Mouse (Mus musculus) lung, postnatal 0 days (tissue): ENCODE data around the gene Mark2. TPM values are rescaled to one million over a fixed set of nuclear protein-coding genes. Genes with fewer than 3 reads are reported as not detected.

ENCODE experiments used
- ATAC-seq: fragments of 200-750 bp; cut with Nextera tagmentation; 2 replicates; pipeline ENCODE4 v1.8.0; 2017; ENCODE audit warnings: moderate library complexity
- DNase-seq: peaks from one replicate; pipeline ENCODE4 v3.0.0-alpha.2; 2016; ENCODE audit warnings: low spot score
- H3K27ac ChIP-seq: fragments of 300-500 bp; sonication (generic); 2 replicates; pipeline ENCODE4 v1.5.1; 2014; ENCODE audit warnings: antibody characterized with exemption, mild to moderate bottlenecking, low read length, mixed read lengths
- H3K27me3 ChIP-seq: fragments of 300-500 bp; sonication (generic); replicated peaks from 2 replicates; pipeline ENCODE4 v1.6.1; 2014; ENCODE audit warnings: low read length, mixed read lengths; ENCODE audit not compliant: insufficient read depth
- H3K36me3 ChIP-seq: fragments of 300-500 bp; sonication (generic); 2 replicates; pipeline ENCODE4 v1.6.1; 2014; ENCODE audit warnings: low read length, mixed read lengths; ENCODE audit not compliant: insufficient read depth
- H3K4me1 ChIP-seq: fragments of 300-500 bp; sonication (generic); 2 replicates; pipeline ENCODE4 v1.6.1; 2014; ENCODE audit warnings: antibody characterized with exemption, low read depth, low read length, mixed read lengths; ENCODE audit not compliant: insufficient read depth
- H3K4me2 ChIP-seq: fragments of 300-500 bp; sonication (generic); replicated peaks from 2 replicates; pipeline ENCODE4 v1.6.1; 2014; ENCODE audit warnings: low read depth, mild to moderate bottlenecking, low read length, moderate library complexity, mixed read lengths
- H3K4me3 ChIP-seq: fragments of 300-500 bp; sonication (generic); 2 replicates; pipeline ENCODE4 v1.5.1; 2014; ENCODE audit warnings: low read depth, low read length
- H3K9ac ChIP-seq: fragments of 300-500 bp; sonication (generic); replicated peaks from 2 replicates; pipeline ENCODE4 v1.6.1; 2014; ENCODE audit warnings: low read depth, mild to moderate bottlenecking
- H3K9me3 ChIP-seq: fragments of 300-500 bp; sonication (generic); 2 replicates; pipeline ENCODE4 v1.6.1; 2016; ENCODE audit warnings: low read length, mixed read lengths
- CTCF ChIP-seq: IDR thresholded peaks from 2 replicates; pipeline ENCODE4 v1.5.1; 2016; ENCODE audit warnings: antibody characterized with exemption, mild to moderate bottlenecking
- EP300 ChIP-seq: IDR thresholded peaks from 2 replicates; pipeline ENCODE4 v1.6.1; 2016; ENCODE audit warnings: antibody characterized with exemption, mild to moderate bottlenecking, control low read depth
- WGBS: fragments of 180-500 bp; shearing (Covaris S2); extraction: QIAGEN DNeasy Blood & Tissue Kit; methylation state at CpG from one replicate; pipeline ENCODE4 v1.1.7; 2014; 5-methylcytosine and 5-hydroxymethylcytosine counted together
- polyA plus RNA-seq: library from polyadenylated mRNA; unstranded; fragments of >200 nt; fragmentation: Nextera tagmentation; extraction: Ambion mirVana; gene quantifications from 2 replicates; pipeline ENCODE4 v1.2.1, GENCODE M21; 2015

Gene Mark2
- polyA plus RNA-seq, 1 experiment from 2014 or later: 29.8 TPM

GRCm38 (mm10) chr19:7239574-7239973 lies 102.1 kb downstream of the Mark2 start:
- peak overlapping the region; percentile 65; the same call in 1 of the 2 replicates for H3K9ac ChIP-seq
- no peak for TF ChIP-seq CTCF
- TF ChIP-seq EP300: no peak
- no peak for DNase-seq
- no peaks in the 10 kb centered on the region for H3K9me3 ChIP-seq
- no peak overlapping the region for H3K4me3 ChIP-seq
- WGBS: 77% methylated on average over 3 of the region's 3 CpGs
- no peak overlapping the region for H3K27ac ChIP-seq
- H3K27me3 ChIP-seq: no peaks in the 10 kb centered on the region
- H3K36me3 ChIP-seq: no peaks in the 10 kb centered on the region
- H3K4me1 ChIP-seq: no peaks in the 10 kb centered on the region
- ATAC-seq: no peak
- H3K4me2 ChIP-seq: no peak overlapping the region

GRCm38 (mm10) chr19:7236742-7237141 lies 104.9 kb downstream of the Mark2 start:
- DNase-seq: no peak
- H3K27ac ChIP-seq: no peak overlapping the region
- H3K27me3 ChIP-seq: no peaks in the 10 kb centered on the region
- no peak overlapping the region for H3K4me2 ChIP-seq
- H3K4me1 ChIP-seq: no peaks in the 10 kb centered on the region
- no peak for TF ChIP-seq CTCF
- no peak for TF ChIP-seq EP300
- ATAC-seq: no peak
- 0 out of 2 replicates have a peak, but pooled peaks cover 2% of the 10 kb centered on the region for H3K36me3 ChIP-seq
- no peak overlapping the region for H3K4me3 ChIP-seq
- no peaks in the 10 kb centered on the region for H3K9me3 ChIP-seq
- H3K9ac ChIP-seq: no peak overlapping the region
- WGBS: 81% methylated on average over 4 of the region's 4 CpGs

DNA sequence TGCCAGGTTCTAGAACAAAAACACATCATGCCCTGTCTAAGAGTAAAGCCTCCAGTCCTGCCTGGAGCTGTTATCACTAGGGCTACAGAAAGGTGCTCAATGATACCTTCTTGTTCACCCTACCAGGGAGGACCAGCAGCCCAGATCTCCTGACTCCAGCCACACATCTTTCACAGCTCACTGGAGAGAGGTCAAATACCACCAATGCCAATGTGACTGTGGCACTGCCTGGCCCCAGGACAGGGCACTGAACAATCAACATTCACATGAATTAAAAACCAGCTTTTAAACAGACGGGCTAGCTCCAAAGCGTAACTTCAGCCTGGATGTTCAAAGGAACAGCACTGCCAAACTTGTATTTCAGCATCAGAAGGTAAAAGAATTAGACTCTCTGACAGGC lies 105.6 kb downstream of the Mark2 start:
- H3K27ac ChIP-seq: no peak overlapping the region
- H3K4me1 ChIP-seq: no peaks in the 10 kb centered on the region
- WGBS: 93% methylated on average over 2 of the region's 2 CpGs
- no peak overlapping the region for H3K4me3 ChIP-seq
- no peak for TF ChIP-seq CTCF
- TF ChIP-seq EP300: no peak
- no peak for ATAC-seq
- H3K9me3 ChIP-seq: no peaks in the 10 kb centered on the region
- no peaks in the 10 kb centered on the region for H3K27me3 ChIP-seq
- no peak overlapping the region for H3K4me2 ChIP-seq
- H3K36me3 ChIP-seq: peaks cover 6% of the 10 kb centered on the region; the same call in 1 of the 2 replicates
- DNase-seq: no peak
- no peak overlapping the region for H3K9ac ChIP-seq

GRCm38 (mm10) chr19:7235461-7235860 lies 106.2 kb downstream of the Mark2 start:
- TF ChIP-seq EP300: no peak
- no peak for TF ChIP-seq CTCF
- no peak overlapping the region for H3K4me2 ChIP-seq
- no peak overlapping the region for H3K27ac ChIP-seq
- H3K4me3 ChIP-seq: no peak overlapping the region
- no peaks in the 10 kb centered on the region for H3K9me3 ChIP-seq
- H3K27me3 ChIP-seq: no peaks in the 10 kb centered on the region
- no peaks in the 10 kb centered on the region for H3K4me1 ChIP-seq
- WGBS: 88% methylated on average over 9 of the region's 9 CpGs
- H3K9ac ChIP-seq: no peak overlapping the region
- DNase-seq (no peak), ATAC-seq (no peak)
- peaks cover 7% of the 10 kb centered on the region; the same call in 1 of the 2 replicates for H3K36me3 ChIP-seq

GRCm38 (mm10) chr19:7234537-7235221 lies 107.0 kb downstream of the Mark2 start:
- ATAC-seq: peak; percentile 96
- Histone ChIP-seq H3K4me2 (no peak overlapping the region), H3K9me3 (no peaks in the 10 kb centered on the region), H3K4me3 (no peak overlapping the region), H3K9ac (no peak overlapping the region), H3K27ac (no peak overlapping the region), H3K36me3 (peaks cover 12% of the 10 kb centered on the region; the same call in 1 of the 2 replicates), H3K4me1 (no peaks in the 10 kb centered on the region), H3K27me3 (no peaks in the 10 kb centered on the region)
- 48% methylated on average over 8 of the region's 8 CpGs for WGBS
- peak; percentile 92 for DNase-seq
- TF ChIP-seq EP300 (no peak), CTCF (peak; percentile 92)

- H3K36me3 ChIP-seq: peaks cover 17% of the 10 kb centered on the region; the same call in 1 of the 2 replicates
- H3K4me3 ChIP-seq: no peak overlapping the region
- H3K9me3 ChIP-seq: no peaks in the 10 kb centered on the region
- DNase-seq (peak; percentile 39), ATAC-seq (peak; percentile 40)
- no peaks in the 10 kb centered on the region for H3K27me3 ChIP-seq
- TF ChIP-seq EP300 (no peak), CTCF (no peak)
- H3K4me1 ChIP-seq: no peaks in the 10 kb centered on the region
- no peak overlapping the region for H3K27ac ChIP-seq
- H3K9ac ChIP-seq: no peak overlapping the region
- no peak overlapping the region for H3K4me2 ChIP-seq
- WGBS: 82% methylated on average over 6 of the region's 6 CpGs
Observed at GRCm38 (mm10) chr19:7226511-7226914, 115.1 kb downstream of the Mark2 start.

Other genes starting within 250 kb of the Mark2 start
- 0.17 and 0.19 TPM in 2 replicates for gene Flrt1, start 236.1 kb downstream of the Mark2 start, polyA plus RNA-seq
- gene Otub1, start 135.5 kb downstream of the Mark2 start, polyA plus RNA-seq: 107 and 119 TPM in 2 replicates
- gene Cox8a, start 124.2 kb downstream of the Mark2 start, polyA plus RNA-seq: 889 and 976 TPM in 2 replicates
- 16.6 and 17.7 TPM in 2 replicates for gene Naa40, start 100.7 kb downstream of the Mark2 start, polyA plus RNA-seq
- 1.3 and 1.5 TPM in 2 replicates for gene Rcor2, start 74.5 kb downstream of the Mark2 start, polyA plus RNA-seq
- 16.1 and 17.2 TPM in 2 replicates for gene Spindoc, start 41.1 kb upstream of the Mark2 start, polyA plus RNA-seq
- gene 2700081O15Rik, start 75.8 kb upstream of the Mark2 start, polyA plus RNA-seq: 4.4 and 5.0 TPM in 2 replicates
- gene Rtn3, start 141.4 kb upstream of the Mark2 start, polyA plus RNA-seq: 122 and 132 TPM in 2 replicates
- gene Atl3, start 152.2 kb upstream of the Mark2 start, polyA plus RNA-seq: 20.0 and 21.6 TPM in 2 replicates
- gene Pla2g16, start 215.6 kb upstream of the Mark2 start, polyA plus RNA-seq: 17.9 and 19.1 TPM in 2 replicates